25 mouse cellular contexts compared by ENCODE assay signal in genomic region chrX:132362832-132363231, GRCm38 (mm10).
"Had no signal": no experiment of that assay in that cellular context is flagged by ENCODE, and none has a peak within 500 bp of the region (broad histone marks: within the 10 kb centered on the region; RNA-seq: fewer than 3 reads in every experiment).

No protein-coding gene starts in this region.

- H3K4me1 ChIP-seq: heart, embryonic 10.5 days; heart, embryonic 13.5 days; heart, embryonic 15.5 days; hindbrain, embryonic 15.5 days; kidney, embryonic 15.5 days; limb, embryonic 13.5 days; limb, embryonic 15.5 days; liver, embryonic 12.5 days had no signal

- H3K4me3 ChIP-seq: gastrocnemius, adult 2 months; heart, embryonic 10.5 days; heart, embryonic 13.5 days; heart, embryonic 15.5 days; hindbrain, embryonic 15.5 days; kidney, embryonic 15.5 days; limb, embryonic 13.5 days; limb, embryonic 15.5 days; liver, embryonic 12.5 days had no signal

- ATAC-seq: intestine, embryonic 16.5 days; liver, embryonic 12.5 days had no signal

- H3K9me3 ChIP-seq: heart, embryonic 10.5 days; heart, embryonic 13.5 days; heart, embryonic 15.5 days; hindbrain, embryonic 15.5 days; kidney, embryonic 15.5 days; limb, embryonic 13.5 days; limb, embryonic 15.5 days; liver, embryonic 12.5 days had no signal

- H3K27ac ChIP-seq: gastrocnemius, adult 2 months; heart, embryonic 10.5 days; heart, embryonic 13.5 days; heart, embryonic 15.5 days; hindbrain, embryonic 15.5 days; kidney, embryonic 15.5 days; kidney, postnatal 0 days; limb, embryonic 13.5 days; limb, embryonic 15.5 days; liver, embryonic 12.5 days; liver, embryonic 14.5 days had no signal

- H3K27me3 ChIP-seq: heart, embryonic 13.5 days; heart, embryonic 15.5 days; hindbrain, embryonic 15.5 days; kidney, embryonic 15.5 days; limb, embryonic 13.5 days; limb, embryonic 15.5 days; liver, embryonic 12.5 days had no signal

- H3K9ac ChIP-seq: heart, embryonic 13.5 days; heart, embryonic 15.5 days; hindbrain, embryonic 15.5 days; kidney, embryonic 15.5 days; limb, embryonic 13.5 days; limb, embryonic 15.5 days; liver, embryonic 12.5 days; liver, embryonic 14.5 days had no signal

- H3K4me2 ChIP-seq: heart, embryonic 13.5 days; heart, embryonic 15.5 days; hindbrain, embryonic 15.5 days; kidney, embryonic 15.5 days; limb, embryonic 13.5 days; limb, embryonic 15.5 days; liver, embryonic 12.5 days had no signal

- DNase-seq: gastrocnemius, adult 2 months; gastrocnemius, postnatal 10 days; gastrocnemius, postnatal 25 days; heart, adult 18-20 months; heart, postnatal 14 days; heart, postnatal 36 days; kidney, adult 11 months; kidney, adult 2 months; kidney, adult 9 months; kidney, postnatal 14 days; kidney, postnatal 36 days; layer of hippocampus, adult 9-11 months; layer of hippocampus, postnatal 36 days; left cerebral cortex, postnatal 4 days had no signal

- H3K36me3 ChIP-seq: heart, embryonic 10.5 days; heart, embryonic 13.5 days; heart, embryonic 15.5 days; hindbrain, embryonic 15.5 days; kidney, embryonic 15.5 days; limb, embryonic 13.5 days; limb, embryonic 15.5 days; liver, embryonic 12.5 days had no signal
